Mouse (Mus musculus) heart, postnatal 0 days (tissue): ENCODE measurements around the gene Hdac4. TPM values are rescaled to one million over a fixed set of nuclear protein-coding genes. Genes with fewer than 3 reads are reported as not detected.

ENCODE experiments used
- ATAC-seq: fragments of 200-750 bp; cut with Nextera tagmentation; 2 replicates; pipeline ENCODE4 v1.8.0; 2017; ENCODE audit warnings: low read depth, moderate number of reproducible peaks, moderate library complexity; ENCODE audit not compliant: insufficient read depth
- DNase-seq: peaks from one replicate; pipeline ENCODE4 v3.0.0-alpha.2; 2016; ENCODE audit warnings: low spot score
- H3K27ac ChIP-seq: fragments of 300-500 bp; sonication (generic); 2 replicates; pipeline ENCODE4 v1.5.1; 2014; ENCODE audit warnings: low read depth, mild to moderate bottlenecking
- H3K27me3 ChIP-seq: fragments of 300-500 bp; sonication (generic); 2 replicates; pipeline ENCODE4 v1.6.1; 2014; ENCODE audit warnings: low read length, mixed read lengths; ENCODE audit not compliant: control insufficient read depth, insufficient read depth
- H3K36me3 ChIP-seq: fragments of 300-500 bp; sonication (generic); replicated peaks from 2 replicates; pipeline ENCODE4 v1.6.1; 2014; ENCODE audit warnings: low read length, mixed read lengths; ENCODE audit not compliant: control insufficient read depth, insufficient read depth
- H3K4me1 ChIP-seq: fragments of 300-500 bp; sonication (generic); 2 replicates; pipeline ENCODE4 v1.6.1; 2014; ENCODE audit warnings: antibody characterized with exemption; ENCODE audit not compliant: control insufficient read depth, insufficient read depth
- H3K4me2 ChIP-seq: fragments of 300-500 bp; sonication (generic); 2 replicates; pipeline ENCODE4 v1.6.1; 2014; ENCODE audit warnings: low read depth, mild to moderate bottlenecking, low read length, moderate library complexity
- H3K4me3 ChIP-seq: fragments of 300-500 bp; sonication (generic); 2 replicates; pipeline ENCODE4 v1.5.1; 2014; ENCODE audit warnings: low read depth, low read length
- H3K9ac ChIP-seq: fragments of 300-500 bp; sonication (generic); replicated peaks from 2 replicates; pipeline ENCODE4 v1.6.1; 2014; ENCODE audit warnings: low read depth, low read length, mixed read lengths
- H3K9me3 ChIP-seq: fragments of 300-500 bp; sonication (generic); replicated peaks from 2 replicates; pipeline ENCODE4 v1.6.1; 2016; ENCODE audit warnings: low read length; ENCODE audit not compliant: control insufficient read depth
- CTCF ChIP-seq: IDR thresholded peaks from 2 replicates; pipeline ENCODE4 v1.5.1; 2016; ENCODE audit warnings: antibody characterized with exemption, control low read depth, low read depth
- EP300 ChIP-seq: IDR thresholded peaks from 2 replicates; pipeline ENCODE4 v1.6.1; 2016; ENCODE audit warnings: antibody characterized with exemption, low read depth
- WGBS: fragments of 180-500 bp; shearing (Covaris S2); extraction: QIAGEN DNeasy Blood & Tissue Kit; methylation state at CpG from one replicate; pipeline ENCODE4 v1.1.7; 2014; 5-methylcytosine and 5-hydroxymethylcytosine counted together
- polyA plus RNA-seq: library from polyadenylated mRNA; unstranded; fragments of >200 nt; fragmentation: Nextera tagmentation; extraction: Ambion mirVana; gene quantifications from 2 replicates; pipeline ENCODE4 v1.2.1, GENCODE M21; 2015
- total RNA-seq: library from RNA; depleted of rRNA; stranded (reverse); fragments of >200 nt; gene quantifications from 2 replicates; pipeline ENCODE4 v1.2.3, GENCODE M21; 2014; ENCODE audit warnings: low replicate concordance

Gene Hdac4
- total and polyA plus RNA-seq, 2 experiments from 2014 or later = 6.8 to 13.0 TPM

DNA sequence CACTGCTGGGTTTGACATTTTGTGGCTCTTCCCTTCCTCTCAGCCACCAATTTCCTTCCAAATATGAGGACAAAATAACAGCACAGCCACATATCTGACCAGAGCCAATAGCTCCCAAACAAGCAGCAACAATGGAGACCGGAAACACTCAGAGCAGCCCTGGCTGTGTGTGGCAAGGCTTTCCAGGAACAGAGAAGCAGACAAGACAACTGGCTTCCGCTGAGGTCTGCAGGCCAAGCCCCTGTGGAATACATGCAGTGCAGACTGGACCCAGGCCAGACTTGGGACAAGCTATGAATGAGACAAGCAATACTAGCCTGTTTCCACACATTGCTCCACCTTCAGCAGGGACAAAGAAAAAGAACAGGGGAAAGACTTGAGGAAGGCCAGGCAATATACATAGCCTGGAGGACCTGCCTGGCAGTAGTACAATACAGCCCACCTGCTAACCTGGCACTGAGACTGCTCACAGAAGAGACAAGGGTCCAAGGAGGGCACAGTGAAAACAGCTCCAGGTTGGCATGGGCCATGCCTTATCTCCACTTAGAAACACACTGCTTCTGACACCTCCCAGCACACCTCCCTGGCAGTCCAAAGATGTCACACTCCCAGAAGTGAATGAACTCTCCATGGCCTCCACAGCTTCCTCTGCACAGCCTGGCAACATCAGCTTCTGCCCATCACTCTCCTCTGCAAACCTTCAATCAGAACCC is 58.2 kb downstream of the Hdac4 start:
- Histone ChIP-seq H3K9me3 (no peaks in the 10 kb centered on the region), H3K27me3 (no peaks in the 10 kb centered on the region), H3K9ac (no peak overlapping the region), H3K4me1 (peaks cover 26% of the 10 kb centered on the region), H3K4me2 (no peak overlapping the region), H3K27ac (peak overlapping the region; percentile 46), H3K4me3 (no peak overlapping the region), H3K36me3 (no peaks in the 10 kb centered on the region)
- ATAC-seq (peak; percentile 82), DNase-seq (peak; percentile 72)
- TF ChIP-seq CTCF (no peak), EP300 (no peak)
- 37% methylated on average over 2 of the region's 2 CpGs for WGBS

DNA sequence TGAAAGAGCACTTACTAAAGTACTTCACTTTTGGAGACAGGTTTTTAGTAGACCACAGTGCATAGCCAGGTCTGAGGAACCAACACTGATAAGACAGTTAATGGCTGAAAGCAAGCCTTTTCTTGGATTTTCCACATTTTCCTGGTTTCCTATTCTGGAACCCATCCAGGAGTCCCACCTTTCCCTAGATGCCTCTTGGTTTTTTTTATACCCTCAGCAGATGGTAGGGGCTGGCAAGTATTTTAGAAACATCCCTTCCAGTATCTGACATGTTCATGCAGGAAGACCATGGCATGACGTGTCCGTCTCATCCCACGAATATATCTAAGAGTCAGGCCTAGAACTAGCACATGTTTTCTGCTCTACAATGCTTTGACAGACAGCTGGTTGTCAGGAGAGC is 59.1 kb downstream of the Hdac4 start:
- H3K36me3 ChIP-seq = no peaks in the 10 kb centered on the region
- WGBS = 84% methylated on average over 3 of the region's 3 CpGs
- H3K27ac ChIP-seq = peak overlapping the region; percentile 46

DNA sequence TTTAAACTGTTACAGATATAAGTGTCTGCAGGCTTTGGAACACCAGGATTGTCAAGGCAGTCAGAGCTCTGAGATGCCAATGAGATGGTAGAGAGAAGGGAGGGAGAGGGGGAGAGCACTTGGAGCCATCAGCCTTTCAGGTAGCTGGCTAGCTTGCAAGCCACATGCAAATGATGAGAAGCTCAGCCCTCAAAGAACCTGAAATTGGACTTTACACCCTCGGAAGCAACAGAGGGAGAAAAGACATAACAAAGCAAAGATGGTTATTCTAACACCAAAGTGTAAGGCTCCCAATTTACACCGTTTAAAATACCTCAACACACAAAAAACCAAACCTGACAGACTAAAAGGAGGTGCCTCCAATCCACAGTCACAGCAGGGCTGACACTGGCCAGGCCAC is 63.3 kb downstream of the Hdac4 start:
- H3K4me2 ChIP-seq = no peak overlapping the region
- no peaks in the 10 kb centered on the region for H3K36me3 ChIP-seq
- TF ChIP-seq CTCF = no peak
- no peak for TF ChIP-seq EP300
- H3K4me3 ChIP-seq = no peak overlapping the region
- DNase-seq (no peak), ATAC-seq (no peak)
- H3K9me3 ChIP-seq = no peaks in the 10 kb centered on the region
- no peak overlapping the region for H3K27ac ChIP-seq
- no peaks in the 10 kb centered on the region for H3K27me3 ChIP-seq
- 44% methylated on average over 2 of the region's 2 CpGs for WGBS
- H3K4me1 ChIP-seq = peaks cover 28% of the 10 kb centered on the region
- H3K9ac ChIP-seq = no peak overlapping the region

More for the DNA sequence above, 59.1 kb downstream of the Hdac4 start:
- Histone ChIP-seq H3K4me1 (peaks cover 27% of the 10 kb centered on the region), H3K4me2 (no peak overlapping the region), H3K4me3 (no peak overlapping the region), H3K9me3 (no peaks in the 10 kb centered on the region), H3K9ac (no peak overlapping the region), H3K27me3 (no peaks in the 10 kb centered on the region)
- TF ChIP-seq EP300 (no peak), CTCF (no peak)
- ATAC-seq (no peak), DNase-seq (no peak)

DNA sequence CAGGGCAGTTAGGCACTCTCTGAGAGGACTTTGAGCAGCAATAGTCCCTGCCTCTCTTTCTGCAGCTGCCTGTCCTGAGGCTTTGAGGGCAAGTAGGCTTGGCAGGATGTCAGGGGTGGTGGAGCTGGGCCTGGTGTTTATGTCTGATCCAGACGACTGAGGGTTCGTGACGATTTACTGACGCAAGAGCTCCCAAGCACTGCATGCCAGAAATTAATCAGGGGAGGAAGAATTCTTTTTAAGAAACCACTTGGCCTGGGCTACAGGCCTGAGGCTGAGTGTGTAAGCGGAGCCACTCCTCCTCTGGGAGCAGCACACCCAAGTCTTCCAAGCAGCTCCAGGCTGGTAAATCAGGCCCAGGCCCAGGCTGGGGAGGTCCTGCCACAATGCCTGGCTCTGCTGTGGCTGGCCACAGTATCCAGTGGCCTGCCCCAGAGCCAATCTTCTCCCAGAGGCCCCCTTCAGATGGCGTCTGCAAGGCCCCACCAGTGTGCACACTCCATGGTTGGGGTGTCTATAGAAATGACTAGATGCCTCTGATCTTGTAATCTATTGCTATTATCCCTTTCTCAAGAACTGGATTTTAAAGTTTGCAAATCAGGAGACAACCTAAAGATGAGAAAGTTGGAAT is 64.9 kb downstream of the Hdac4 start:
- H3K4me1 ChIP-seq = peaks cover 24% of the 10 kb centered on the region
- no peak overlapping the region for H3K9ac ChIP-seq

DNA sequence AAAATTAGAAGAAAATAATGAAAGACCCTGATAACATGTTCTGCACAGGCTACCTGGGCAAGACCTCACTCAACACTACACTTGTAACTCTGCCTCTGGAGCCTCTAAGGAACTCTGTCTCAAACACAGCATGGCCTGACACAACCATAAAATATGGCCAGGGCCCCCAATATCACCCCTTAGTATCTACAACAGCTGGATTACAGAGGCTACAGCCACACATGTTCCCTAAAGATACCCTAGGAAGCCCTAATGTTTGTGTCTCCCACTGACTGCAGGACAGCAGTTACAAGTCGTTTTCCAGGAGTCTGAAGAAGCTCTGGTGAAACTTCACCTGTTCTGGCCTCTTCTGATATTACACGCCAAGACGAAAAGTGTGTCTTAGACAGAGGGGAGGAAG is 65.7 kb downstream of the Hdac4 start:
- H3K4me1 ChIP-seq = peaks cover 24% of the 10 kb centered on the region
- no peak for ATAC-seq
- H3K4me2 ChIP-seq = no peak overlapping the region
- no peak overlapping the region for H3K9ac ChIP-seq
- no peak for TF ChIP-seq CTCF
- TF ChIP-seq EP300 = no peak
- no peaks in the 10 kb centered on the region for H3K36me3 ChIP-seq
- no peaks in the 10 kb centered on the region for H3K9me3 ChIP-seq
- H3K4me3 ChIP-seq = no peak overlapping the region
- WGBS = 91% methylated on average over 3 of the region's 3 CpGs
- no peak for DNase-seq
- peak overlapping the region; percentile 81 for H3K27ac ChIP-seq
- no peaks in the 10 kb centered on the region for H3K27me3 ChIP-seq

More for the DNA sequence above, 64.9 kb downstream of the Hdac4 start:
- H3K27me3 ChIP-seq = no peaks in the 10 kb centered on the region
- WGBS = 22% methylated on average over 6 of the region's 6 CpGs
- no peaks in the 10 kb centered on the region for H3K36me3 ChIP-seq
- TF ChIP-seq EP300 (0 out of 2 replicates have a peak, but pooled peaks have one; percentile 49), CTCF (no peak; the same call in 1 of the 2 replicates)
- H3K4me3 ChIP-seq = no peak overlapping the region
- DNase-seq (peak; percentile 93), ATAC-seq (peak; percentile 93)
- peak overlapping the region; percentile 81 for H3K27ac ChIP-seq
- H3K4me2 ChIP-seq = no peak overlapping the region; the same call in 1 of the 2 replicates
- no peaks in the 10 kb centered on the region for H3K9me3 ChIP-seq
